Mouse (Mus musculus) layer of hippocampus, postnatal 14 days (tissue): ENCODE measurements around the gene Scamp1. TPM values are rescaled to one million over a fixed set of nuclear protein-coding genes. Genes with fewer than 3 reads are reported as not detected.

ENCODE experiments used
- DNase-seq, 2 experiments: peaks; one replicate each; pipeline ENCODE4 v3.0.0; 2021 to 2022; ENCODE audit warnings: low spot score in 2 of 2, mixed read lengths in 1 of 2
- total RNA-seq, 2 experiments: library from RNA; stranded (reverse); gene quantifications; 2 replicates each; pipeline ENCODE4 v1.2.3; 2021

Scamp1 gene
- total RNA-seq, 2 experiments from 2014 or later, result 180 to 182 TPM

DNA sequence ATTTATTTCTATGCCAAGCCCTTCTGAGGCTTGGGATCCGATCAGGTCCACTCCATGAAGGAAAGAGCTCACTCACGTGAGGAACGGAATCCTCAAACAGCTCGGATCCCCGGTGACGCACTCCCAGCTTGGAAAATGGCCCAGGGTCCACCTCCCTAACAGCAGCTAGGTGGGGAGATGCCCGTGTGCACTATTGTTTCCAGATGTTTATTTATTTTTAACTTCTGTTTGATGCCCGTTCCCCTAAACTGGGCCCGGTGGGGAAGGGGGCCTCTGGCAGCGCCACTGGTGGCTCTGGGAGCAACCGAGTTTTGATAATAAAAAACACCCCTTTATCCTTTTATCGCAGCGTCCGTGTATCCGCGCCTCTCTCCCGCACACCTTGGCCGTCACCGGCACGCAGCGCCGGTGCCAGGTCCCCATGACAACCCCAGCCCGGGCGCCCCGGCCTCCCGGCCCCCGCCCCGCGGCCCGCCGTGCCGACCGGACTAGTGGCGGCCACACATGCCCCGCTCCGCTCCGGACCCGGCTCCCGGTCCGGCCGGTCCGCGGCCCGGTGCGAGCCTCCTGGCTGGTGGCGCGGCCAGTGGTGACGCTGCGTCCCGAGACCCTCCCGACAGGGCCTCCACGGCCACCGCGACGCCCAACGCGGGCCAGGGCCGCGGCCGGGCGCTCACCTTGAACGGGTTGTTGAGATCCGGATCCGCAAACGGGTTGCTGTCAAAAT is 951 bp downstream of the Scamp1 start:
- peak; percentile 41 to 42 for DNase-seq

DNA sequence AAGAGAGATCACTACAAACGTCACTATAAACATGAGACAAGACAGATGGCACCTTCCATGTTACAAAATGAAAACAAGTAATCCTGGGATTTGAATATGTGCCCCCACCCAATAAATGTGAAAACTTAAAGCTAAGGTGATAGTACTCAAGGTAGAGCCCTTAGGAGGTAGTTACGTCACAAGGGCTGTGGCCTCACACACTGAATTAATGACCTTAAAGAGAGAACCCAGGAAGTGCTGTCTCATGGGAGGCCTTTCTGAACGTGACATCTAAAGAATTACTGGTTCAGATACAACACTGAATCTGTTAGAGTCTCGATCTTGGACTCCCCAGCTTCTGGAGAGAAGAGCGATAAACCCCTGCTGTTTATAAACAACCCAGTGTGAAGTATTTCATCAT is 6.2 kb downstream of the Scamp1 start:
- DNase-seq, result no peak

DNA sequence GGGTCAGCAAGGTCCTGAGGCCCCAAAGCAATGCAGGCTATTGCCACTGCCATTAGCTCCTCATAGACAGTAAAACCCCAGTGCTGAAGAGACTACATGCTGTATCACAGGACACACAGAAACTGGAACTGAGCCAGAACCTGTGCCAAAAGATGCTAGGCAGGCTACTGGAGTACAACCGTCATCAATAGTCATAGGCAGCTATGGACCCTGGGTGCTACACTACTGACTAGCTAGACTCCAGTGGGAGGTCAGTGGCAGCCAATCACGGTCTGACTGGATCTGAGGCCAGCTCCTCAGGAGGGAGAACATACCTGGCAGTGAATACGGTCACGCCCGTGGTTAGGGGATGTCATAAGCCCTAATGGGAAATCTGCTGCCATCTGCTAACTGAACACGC is 14.4 kb downstream of the Scamp1 start:
- no peak for DNase-seq

DNA sequence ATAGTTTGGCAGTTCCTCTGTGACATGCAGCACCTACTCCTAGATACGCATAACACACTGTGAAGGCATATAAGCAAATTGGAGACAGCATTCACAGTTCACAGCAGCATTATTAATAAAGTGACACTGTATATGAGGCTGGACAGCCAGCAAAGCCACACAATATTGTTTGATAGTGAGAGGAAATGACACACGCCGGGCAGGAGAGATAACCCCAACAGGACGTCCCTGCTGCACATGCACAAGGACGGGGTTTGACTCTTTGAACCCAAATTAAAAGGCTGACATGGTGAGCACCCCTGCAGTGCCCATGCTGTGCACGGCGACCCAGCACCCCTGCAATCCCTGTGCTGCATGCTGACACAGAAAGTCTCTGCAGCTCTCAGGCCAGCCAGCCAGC is 17.5 kb downstream of the Scamp1 start:
- DNase-seq, result no peak

GRCm38 (mm10) chr13:94267190-94267589 is 18.5 kb downstream of the Scamp1 start:
- no peak for DNase-seq

- no peak for DNase-seq
These were observed 19.1 kb downstream of the Scamp1 start for GRCm38 (mm10) chr13:94266530-94266929.

- DNase-seq, result no peak
These were observed 20.4 kb downstream of the Scamp1 start for GRCm38 (mm10) chr13:94265291-94265690.

- no peak for DNase-seq
These were observed 21.7 kb downstream of the Scamp1 start for GRCm38 (mm10) chr13:94263943-94264342.

DNA sequence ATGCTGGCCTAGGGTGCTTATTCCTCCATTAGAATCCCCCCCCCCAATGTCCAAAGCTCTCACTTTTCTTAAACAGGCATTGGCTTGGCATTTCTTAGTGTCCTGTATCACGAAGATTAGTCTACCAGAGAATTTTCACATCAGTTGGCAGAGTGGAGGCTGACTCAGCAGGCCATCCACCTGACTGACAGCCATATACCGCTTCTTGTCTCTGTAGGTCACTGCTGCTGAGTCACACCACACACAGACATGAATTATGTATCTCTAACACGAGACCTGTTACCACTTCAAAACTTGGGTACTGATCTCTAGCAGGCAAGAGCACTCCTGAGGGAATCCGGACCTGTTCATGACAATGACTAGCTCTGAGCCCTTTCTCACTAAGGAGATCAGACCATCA is 23.1 kb downstream of the Scamp1 start:
- no peak for DNase-seq

- DNase-seq, result no peak
These were observed 24.0 kb downstream of the Scamp1 start for GRCm38 (mm10) chr13:94261624-94262023.

DNA sequence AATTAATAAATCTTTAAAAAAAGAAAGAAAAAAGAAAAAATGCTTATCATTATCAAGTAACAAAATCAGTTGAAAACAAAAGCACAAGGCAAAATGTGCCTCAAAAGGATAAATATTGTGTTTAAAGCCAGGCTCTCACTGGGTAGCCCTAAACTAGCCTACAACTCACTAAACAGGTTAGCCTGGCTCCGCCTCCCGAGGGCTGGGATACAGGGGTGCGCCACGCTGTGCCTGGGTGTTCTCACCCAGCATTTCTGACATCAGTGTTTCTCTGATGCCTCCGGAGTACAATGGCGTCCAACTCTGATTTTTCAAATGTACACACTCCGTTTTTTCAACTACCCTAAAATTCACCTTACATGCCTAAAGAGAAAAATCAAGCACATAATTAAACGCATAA is 24.7 kb downstream of the Scamp1 start:
- DNase-seq, result no peak

GRCm38 (mm10) chr13:94259210-94259609 is 26.4 kb downstream of the Scamp1 start:
- no peak for DNase-seq

DNA sequence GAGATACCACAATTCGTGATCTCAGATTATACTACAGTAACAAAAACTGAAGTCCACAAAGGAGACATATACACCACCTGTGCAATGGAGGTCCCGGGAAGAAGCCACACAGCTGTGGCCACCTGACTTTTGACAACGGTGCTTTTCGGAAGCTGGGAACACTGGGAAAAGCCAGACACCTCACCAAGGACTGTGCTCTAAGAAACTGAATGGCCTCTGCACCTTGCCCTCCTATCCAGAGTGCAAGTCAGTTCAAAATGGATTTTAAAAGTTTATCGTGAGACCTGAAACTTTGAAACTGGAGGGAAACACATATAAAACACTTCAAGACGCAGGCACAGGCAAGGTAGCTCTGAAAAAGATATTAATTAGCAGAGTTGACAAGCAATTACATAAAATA is 27.1 kb downstream of the Scamp1 start:
- no peak for DNase-seq

DNA sequence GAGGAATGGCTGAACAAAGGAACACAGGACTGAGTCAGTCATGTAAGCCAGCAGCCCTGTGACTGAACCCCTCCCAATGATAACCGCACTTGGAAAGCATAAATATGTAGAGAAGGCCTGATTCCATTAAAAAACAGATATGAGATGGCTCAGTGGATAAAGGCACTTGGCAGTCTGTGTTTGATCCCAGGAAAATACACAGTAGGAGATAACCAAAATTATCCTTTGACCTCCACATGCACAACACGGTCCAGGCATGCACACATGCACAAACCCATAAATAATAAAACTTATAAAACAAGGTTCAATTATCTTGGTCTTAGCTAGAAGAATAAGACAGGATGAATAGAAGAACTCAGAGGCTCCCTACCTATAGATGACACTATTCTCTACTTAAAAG is 27.9 kb downstream of the Scamp1 start:
- DNase-seq, result no peak

- no peak for DNase-seq
These were observed 30.5 kb downstream of the Scamp1 start for GRCm38 (mm10) chr13:94255176-94255575.

DNA sequence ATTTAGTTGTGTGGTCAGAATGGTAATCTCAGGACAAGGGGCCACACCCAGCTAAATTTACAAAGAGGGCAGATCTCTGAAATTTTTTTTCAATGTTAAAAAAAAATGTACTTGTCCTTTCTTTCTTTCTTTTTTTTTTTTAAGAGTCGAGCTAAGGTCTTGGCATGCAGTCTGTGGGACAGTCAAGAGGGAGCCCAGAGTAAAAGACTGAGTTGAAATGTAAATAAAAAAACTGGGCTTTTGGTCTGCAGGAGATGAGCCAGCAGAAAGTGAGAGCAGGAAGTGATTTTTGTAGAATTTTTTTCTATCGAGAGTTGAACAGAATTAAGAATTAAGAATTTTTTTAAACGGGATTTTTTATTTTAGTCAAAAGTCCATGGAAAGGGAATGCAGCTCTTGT is 31.4 kb downstream of the Scamp1 start:
- DNase-seq, result no peak

DNA sequence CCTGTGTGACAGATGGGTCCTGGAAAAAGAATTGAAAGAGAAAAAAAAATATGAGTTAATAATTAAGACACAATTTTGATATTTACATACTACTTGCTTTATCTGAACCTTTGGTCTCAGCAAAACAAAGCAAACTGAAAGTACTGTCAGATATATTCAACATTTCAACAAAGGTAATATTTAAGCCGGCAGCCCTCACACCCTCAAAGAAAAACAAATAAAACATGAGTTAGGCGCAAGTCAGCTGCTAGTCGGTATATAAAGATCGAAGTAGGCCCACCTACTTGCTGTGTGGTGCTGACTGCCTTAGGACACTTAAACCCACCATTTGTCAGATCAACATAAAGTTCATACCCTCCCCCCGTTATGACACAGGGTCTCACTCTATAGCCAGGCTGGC is 32.6 kb downstream of the Scamp1 start:
- no peak for DNase-seq

GRCm38 (mm10) chr13:94250761-94251160 is 34.9 kb downstream of the Scamp1 start:
- DNase-seq, result no peak

- DNase-seq, result no peak
These were observed 35.5 kb downstream of the Scamp1 start for GRCm38 (mm10) chr13:94250188-94250587.

DNA sequence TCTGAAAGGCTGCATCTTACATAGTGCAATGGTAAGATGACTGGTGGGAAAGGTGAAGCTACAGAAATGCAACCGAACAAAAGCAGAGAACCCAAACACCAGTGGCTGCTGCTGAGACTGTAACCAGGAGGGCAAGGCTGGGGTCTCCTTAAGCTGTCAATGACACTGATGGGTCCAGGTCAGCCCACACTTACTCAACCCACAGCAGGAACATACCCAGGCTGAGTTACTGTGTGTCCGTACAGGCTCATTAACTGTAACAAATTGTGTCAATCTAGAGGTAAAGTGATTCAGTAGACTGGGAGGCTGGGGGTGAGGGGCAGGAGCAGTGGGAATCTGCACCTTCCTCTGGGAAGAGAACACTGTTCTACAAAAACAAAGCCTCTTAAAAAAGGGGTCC is 42.8 kb downstream of the Scamp1 start:
- no peak for DNase-seq

- DNase-seq, result no peak
These were observed 43.6 kb downstream of the Scamp1 start for GRCm38 (mm10) chr13:94241892-94242524.

DNA sequence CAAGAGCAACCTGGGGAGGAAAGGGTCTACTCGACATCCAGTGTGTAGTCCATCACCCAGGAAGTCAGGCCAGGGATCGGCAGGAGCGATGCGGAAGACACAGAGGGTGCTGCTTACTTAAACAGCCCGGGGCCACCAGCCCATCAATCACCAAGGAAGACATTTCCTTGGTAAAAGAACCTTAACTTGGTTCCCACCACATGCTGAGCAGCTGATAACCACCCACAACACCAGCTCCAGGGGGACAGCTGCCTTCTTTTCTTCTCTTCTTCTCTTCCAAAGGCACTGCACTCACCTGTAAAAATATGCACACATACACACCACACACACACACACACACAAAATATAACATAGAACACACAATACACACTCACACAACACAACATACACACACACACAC is 44.8 kb downstream of the Scamp1 start:
- DNase-seq, result no peak

- no peak for DNase-seq
These were observed 45.5 kb downstream of the Scamp1 start for GRCm38 (mm10) chr13:94240111-94240510.
